Mouse (Mus musculus) right cerebral cortex, postnatal 36 days (tissue): ENCODE measurements around the gene Sod1.

Experiments
- DNase-seq, 2 experiments: peaks; one replicate each; pipeline ENCODE4 v3.0.0; 2022; ENCODE audit warnings: low spot score in 2 of 2, mixed read lengths in 1 of 2

Sod1 gene

DNA sequence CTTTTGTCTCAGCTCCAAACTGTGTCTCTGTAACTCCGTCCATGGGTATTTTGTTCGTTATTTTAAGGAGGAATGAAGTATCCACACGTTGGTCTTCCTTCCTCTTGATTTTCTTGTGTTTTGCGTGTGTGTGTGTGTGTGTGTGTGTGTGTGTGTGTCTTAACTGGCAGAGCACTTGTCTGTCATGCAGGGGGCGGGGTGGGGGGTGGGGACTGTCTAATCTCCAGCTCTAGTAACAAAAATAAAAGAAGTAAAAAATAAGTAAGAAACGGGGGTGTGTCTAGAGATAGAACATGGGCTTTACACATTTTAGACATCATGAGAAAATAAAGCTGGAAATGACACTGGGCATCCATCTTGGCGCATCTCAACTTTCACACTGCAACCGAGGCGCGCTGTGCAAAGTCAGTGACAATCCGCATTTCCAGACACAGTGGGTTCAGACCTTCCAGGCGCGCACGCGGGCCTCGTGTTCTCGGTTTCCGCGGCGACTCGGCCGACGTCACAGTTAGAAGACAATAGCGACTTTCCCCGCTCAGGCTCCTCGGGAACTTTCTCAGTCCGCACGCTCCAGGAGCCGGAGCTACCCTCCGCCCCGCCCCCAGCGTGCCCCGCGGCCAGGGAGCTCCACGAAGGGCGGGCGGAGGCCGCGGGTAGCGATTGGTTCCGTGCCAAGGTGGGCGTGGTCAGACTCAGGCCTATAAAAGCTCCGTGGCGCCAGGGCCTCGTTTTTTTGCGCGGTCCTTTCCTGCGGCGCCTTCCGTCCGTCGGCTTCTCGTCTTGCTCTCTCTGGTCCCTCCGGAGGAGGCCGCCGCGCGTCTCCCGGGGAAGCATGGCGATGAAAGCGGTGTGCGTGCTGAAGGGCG is at the start of gene Sod1:
TSS of gene Sod1 (plus strand) at position 729 of the 866 bp plus-strand sequence.
- peak; percentile 83 to 85 for DNase-seq

DNA sequence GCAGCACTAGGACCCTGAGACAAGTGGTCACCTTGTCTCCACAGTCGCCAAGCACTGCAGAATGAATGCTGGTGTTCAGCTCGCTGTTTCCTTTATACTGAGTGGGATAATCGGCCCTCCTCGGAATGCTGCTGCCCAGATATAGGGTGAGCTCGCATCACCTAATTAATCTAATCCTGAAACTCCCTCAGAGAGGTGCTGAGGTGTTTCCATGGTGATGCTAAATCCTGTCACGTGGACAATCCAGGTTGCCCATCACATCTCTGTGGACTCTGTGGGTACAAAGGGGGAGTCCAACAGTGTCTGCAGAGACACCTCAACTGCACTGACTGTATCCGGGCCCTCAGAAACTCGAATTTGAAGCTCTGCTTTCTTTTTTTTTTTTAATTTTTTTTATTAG is 49.1 kb upstream of the Sod1 start:
- DNase-seq, result no peak

DNA sequence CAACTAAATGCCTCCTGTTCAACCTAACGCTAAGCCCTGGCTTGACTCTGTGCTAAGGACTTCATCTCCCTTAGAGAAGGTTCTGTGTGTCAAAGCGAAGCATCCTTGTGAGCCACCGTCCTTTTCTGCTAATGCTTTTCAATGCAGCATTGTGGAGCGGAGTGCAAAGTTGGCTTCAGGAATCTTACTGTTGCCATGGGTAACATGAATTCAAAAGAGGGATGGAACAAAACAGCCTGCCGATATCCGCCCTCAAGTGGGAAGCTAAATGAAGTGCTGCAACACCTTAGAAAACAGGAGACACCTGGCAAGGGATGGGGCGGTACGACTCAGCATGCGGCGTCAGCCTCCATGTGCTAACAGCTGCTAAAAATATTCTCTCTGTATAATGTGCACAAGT is 44.1 kb upstream of the Sod1 start:
- DNase-seq, result peak; percentile 64 to 65

DNA sequence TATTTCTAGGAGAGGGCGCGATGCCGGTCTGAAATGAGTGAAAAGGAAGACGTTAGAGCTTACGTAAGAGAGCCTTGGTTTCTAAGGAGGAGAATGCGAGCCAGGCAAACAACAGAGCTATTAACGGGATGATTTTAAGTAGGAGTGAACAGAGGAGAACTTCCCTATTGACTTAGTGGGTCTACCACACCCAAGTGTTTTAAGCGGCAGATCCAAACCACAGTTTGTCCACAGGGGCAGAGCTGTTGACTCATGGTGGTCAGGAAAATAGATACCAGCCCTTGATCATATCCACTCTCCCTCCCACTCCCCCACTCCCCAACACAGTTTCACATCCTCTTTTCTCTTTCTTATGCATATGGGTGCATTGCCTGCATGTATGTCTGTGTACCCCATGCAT is 43.1 kb upstream of the Sod1 start:
- DNase-seq, result no peak

DNA sequence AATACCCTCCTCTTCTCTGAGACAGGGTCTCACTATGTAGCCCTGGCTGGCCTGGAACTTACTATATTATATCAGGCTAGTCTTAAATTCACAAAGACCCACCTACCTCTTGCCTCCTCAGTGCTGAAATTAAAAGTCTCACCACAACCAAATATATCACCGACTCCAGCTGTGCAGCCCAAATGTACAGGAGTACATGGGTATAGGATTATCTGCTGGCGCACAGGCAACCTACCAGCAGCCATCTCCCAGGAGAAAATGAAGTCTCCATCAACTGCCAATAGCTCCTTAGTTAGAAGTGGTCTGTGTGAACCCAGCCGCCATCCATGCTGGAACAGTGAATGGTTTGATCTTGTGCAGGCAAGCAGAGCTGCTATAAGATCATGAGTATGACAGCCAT is 42.1 kb upstream of the Sod1 start:
- DNase-seq, result no peak

DNA sequence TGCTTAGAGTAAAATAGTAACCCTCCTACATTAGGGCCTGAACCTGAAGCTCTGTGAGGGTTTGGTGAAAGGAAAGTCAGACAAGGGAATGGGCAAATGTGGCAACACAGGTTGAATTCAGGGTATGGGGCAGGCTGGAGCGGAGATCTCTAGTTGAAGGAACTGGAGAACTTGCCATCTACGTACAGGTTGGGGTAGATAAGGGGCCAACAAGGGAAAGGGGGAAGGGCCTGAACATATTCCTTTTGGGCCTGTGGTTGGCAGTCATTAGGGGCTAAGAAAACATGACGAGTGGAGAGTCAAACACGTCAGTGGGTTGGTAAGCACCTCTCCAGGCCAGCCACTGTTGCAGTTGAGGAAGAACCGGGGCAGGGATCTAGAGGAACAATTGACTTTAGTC is 40.7 kb upstream of the Sod1 start:
- DNase-seq, result no peak

DNA sequence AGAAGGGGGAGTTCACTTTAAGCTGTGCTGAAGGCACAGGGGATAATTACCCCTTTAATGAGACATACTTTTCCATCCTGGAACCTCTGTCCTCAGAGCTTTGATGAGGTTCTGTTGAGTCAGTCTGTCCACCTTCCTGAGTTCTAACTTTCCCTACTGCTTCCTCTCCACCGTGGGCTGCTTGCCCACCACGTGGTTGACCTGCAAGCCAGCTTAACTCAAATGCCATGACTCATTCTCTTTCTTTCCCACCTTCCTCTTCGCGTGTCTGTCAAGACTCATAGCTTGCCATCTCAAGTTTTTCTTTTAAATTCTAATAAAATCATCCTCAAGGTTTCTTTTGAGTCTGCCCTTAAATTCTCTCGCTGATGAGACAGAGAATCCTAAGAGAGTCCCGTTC is 39.6 kb upstream of the Sod1 start:
- DNase-seq, result no peak

DNA sequence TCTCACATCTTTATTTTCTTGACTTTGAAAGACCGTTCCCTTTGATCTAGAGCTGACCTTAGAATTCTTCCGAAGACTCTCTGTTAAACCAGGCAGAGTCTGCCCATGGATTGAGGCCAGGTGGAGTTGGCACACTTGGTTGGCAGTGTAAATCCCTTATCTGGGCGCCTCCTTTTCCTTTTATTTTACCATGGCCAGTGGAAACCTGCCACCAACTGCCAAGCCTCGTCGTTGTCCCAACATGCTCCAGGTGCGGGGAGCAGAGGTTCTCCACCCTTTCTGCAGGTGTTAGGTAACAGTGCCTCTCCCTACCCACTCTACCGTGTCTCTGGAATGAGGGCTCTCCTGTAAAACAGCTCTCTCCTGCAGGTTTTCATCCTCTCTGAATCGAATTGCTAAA is 38.9 kb upstream of the Sod1 start:
- DNase-seq, result no peak

DNA sequence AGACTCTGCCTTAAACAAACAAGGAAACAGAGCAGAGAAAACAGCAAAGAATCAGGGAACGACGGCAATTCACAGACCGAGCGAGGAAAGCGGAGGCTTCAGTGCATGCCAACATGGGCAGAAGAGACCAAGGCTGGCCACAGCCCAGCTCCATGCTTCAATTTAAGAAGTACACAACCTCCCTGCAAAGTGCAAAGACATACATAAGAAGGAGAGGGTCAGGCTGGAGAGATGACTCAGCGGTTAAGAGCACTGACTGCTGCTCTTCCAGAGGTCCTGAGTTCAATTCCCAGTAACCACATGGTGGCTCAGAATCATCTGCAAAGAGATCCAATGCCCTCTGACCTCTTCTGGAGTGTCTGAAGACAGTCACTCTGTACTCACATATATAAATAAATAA is 36.4 kb upstream of the Sod1 start:
- DNase-seq, result no peak

DNA sequence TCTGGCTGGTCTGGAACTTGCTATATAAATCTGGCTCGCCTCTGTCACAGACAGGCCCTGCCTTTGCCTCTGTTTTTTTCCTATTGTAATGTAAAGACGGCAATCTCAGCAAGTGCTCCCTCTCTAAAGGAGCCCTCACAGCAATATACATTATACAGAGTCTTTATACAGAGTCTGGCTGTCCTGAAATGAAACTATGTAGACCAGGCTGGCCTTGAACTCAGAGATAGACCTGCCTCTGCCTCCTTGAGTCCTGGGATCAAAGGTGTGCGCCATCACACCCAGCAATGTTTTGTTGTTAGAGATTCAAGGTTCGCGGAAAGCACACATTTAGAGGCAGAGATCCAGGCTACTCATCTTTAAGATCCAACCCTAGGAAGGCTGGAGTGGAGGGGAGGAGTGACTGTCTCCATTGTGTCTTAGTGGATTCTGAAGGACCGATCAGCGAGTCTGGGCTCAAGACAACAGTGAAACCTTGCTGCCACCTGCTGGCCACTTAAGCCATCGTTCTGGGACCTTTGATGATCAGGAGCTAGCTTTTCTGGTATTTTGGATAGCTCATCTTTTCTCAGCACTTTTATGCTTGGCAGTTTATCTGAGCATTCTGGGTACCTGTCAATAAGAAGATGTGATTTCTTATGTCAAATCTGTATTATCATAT is 34.5 kb upstream of the Sod1 start:
- DNase-seq, result peak; percentile 70 to 77

DNA sequence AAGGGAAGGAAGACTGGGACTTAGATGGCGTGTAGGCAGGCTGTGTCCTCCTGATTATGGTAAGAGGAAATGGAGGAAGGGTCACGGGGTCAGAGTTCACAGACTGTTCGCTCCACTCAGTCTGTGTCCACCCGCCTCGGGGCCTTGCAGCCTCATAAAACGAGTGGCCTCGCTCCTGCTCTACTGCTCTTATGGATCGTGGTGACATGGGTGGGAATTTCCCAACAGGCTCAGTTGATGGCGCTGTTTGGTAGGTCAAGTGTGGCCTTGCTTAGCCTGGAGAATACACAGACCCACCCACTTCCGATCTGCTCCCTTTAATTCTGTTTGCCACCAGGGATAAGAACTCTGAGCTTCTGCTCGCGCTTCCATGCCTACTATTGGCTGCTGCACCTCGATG is 33.1 kb upstream of the Sod1 start:
- DNase-seq, result no peak

DNA sequence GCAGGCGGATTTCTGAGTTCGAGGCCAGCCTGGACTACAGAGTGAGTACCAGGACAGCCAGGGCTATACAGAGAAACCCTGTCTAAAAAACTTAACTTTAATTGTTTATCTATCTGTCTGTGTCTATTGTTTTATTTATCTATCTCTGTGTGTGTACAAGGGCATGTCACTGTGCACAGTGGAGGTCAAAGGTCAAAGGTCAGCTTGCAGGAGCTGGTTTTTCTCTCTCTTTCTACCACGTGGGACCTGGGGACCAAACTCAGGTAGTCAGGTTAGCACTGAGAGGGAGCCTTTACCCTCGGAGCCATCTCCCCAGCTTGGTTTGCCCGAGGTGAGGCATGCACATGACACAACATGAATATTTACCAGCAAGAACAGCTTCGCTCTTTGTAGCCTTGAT is 29.3 kb upstream of the Sod1 start:
- DNase-seq, result no peak

DNA sequence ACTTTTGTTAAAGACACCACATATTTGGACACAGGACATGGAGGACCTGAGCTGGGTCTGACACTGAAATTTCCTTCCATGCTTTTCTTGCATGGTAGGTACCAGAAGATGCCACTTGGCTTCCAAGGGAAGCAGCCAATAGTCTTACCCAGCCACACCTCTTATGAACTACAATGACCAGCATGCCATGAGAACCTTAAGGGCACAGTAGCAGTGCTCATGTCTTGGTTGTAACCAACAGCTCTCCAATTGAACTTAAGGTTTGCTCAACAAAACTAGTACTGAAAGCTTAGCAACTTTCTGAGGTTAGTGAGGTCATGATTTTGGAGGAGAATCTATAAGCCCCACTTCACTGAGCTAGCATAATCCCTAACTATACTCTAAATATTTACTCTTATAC is 26.8 kb upstream of the Sod1 start:
- DNase-seq, result no peak

DNA sequence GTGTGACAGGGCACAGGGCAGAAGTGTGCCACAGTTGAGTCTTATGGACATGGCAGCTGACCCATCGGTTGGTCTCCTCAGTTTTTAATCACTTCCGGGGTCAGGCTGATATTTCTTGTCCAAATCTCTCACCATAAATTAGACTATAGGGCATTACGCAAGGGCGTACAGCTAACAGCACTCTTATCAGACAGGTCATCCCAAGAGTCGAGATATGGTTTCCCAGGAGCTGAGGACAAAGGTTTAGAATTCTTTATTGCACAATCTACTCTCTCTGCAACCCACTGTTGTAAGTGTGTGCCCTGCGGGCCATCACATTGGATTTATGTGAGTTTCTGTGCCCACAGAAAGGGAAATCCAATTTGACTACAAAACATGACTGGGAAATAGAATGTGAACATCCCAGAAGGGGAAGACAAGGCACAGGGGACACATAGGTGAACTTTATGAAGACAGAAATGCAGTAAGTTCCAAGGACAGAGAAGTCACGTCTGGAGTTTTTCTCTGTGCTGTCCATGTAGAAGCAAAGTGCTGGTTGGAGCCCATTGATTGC is 23.8 kb upstream of the Sod1 start:
- no peak for DNase-seq

DNA sequence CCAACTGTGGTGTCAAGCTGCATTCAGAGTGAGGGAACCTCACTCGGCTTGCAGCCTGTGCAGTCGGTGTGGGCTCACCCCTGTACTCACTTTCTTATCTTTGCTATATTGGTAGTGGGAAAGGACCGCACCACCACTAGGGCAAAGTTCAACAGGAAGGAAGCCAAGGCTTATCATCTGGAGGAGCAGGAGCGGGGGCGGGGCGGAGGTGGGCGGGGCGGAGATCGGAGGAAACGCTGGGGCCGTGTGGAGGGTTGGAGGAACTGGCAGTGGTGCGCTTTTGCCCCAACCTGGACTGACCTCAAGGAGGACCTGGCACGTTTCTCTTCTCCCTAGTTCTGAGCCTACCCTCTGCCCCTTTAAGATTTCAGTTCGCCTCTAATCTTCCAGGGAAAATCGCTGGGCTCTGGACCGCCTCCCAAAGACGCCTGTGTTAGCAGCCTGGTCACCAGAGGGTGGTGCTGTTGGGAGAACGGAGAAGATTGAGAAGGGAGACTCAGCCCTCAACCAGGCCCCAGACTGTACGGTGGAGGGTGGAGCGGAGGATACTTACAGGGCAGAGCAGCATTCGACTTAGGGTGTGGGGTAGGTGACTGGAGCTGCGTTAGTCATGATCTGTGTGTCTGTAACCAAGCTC is 23.1 kb upstream of the Sod1 start:
- peak in 1 of 2 experiments; percentile 21 for DNase-seq

DNA sequence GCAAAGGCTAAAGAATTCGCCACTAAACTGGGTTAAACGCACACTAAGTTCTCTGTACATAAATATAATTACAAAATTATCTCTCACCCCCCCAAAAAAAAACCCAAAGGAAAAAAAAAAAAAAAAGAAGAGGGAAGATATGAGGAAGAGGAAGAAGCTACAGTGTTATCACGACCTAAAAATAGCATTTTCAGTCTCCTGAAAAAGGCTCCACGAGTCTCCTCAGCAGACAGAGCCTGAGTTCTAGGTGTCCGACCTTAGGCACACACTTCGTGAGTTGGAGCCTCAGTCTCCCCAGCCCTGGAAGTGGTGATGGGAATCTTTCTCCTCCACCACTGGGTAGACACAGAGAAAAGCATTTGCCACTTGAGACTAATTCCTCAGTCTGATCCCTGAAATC is 21.9 kb upstream of the Sod1 start:
- no peak for DNase-seq

DNA sequence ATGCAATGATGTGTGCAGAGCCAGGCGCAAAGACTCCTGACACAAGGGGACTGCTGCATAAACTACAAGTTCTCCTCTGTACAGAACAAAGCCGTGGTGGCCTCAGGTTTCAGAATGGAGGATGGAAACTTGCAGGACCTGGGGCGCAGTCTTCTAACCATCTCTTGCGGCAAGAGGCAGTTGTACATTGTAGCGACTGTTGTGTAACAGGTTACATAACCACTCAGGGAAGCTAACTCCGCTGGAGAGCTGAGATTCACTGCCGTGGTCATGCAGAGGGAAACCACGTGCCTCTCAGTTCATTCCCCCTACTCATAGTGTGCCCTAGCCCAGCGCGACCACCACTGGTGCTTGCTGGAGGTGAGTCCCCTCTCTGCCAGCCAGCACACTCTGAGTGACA is 21.4 kb upstream of the Sod1 start:
- no peak for DNase-seq

DNA sequence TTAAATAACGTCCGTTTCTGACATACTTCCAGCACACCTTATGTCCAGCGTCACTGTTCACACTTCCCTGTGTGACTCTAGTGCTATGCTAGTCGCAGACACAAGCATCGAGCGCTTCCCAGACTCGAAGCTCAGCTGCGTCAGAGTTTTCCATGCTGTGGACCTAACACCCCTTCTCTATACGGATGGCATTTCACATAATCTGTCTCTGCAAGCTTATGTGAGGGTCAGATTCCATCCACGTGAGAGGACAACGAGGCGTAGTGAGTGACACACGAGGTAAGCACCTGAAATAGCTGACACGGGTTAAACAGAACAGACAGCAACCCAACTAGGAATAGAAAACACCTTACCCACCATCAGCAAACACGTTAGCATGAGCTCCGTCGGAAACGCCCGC is 18.4 kb upstream of the Sod1 start:
- no peak for DNase-seq

DNA sequence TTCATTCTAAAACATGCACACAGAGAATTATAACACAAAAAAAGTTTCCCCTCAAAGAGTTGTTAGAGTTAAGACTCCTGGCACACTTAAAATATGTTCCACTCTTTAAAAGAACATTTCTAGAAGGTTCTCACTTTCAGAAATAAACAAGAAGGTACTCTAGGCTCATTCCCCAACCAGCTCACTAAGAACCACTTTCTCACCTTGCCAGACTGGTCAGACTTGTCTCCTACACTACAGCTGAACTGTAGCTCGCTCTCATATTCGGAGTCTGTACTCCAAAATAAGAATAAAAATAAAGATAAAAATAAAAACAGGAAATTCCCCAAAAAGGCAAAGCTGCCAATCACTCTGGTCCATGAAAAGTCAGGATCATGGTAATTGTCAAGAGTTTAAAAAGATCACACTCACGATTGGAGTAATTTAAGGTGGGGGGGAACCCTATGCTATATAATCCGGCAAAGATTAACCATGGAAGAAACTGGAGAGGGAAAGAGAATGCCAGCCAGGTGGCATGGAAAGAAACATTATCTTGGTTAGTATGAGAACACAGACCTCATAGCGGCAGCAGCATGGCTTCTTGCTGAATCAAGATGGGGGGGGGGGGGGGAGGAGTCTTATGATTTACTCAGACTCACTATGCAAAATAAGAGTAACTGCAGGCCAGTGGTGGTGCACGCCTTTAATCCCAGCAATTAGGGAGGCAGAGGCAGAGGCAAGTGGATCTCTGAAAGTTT is 17.2 kb upstream of the Sod1 start:
- no peak for DNase-seq

DNA sequence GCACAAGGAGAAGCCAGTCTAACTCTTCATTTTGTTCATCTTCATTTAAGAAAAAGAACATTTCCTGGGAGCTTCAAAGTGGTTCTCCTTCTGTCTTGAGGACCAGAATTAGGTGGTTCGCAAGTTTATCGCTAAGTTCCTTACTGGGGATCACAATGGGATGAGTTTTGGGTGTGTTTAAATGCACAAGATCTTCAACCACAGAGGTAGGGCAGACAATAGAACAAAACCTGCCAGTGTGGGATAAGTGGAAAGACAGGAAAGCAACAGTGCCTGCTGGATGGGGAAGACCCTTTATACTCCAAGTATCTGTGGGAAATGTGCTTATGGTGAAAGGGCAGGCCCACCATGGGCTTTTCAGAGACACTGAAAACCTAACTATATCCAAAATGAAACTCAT is 15.7 kb upstream of the Sod1 start:
- no peak for DNase-seq

DNA sequence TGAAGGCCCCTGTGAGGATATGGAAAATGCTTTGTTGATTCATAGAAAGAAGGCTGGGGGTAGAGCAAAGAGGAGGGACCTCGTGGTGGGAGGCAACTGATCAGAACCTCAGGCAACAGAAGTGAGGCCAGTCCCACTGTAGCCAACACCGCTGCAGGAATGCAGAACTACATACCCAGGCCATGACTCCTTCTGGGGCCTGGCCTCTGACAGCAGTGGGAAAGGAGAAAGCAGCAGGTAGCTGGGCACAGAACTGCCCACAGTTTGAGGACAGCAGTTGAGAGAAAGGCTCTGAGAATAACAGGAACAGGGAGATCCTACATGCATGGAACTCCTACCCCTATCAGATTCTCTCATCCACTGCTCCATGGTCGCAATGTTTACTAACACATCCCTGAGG is 11.6 kb upstream of the Sod1 start:
- no peak for DNase-seq

DNA sequence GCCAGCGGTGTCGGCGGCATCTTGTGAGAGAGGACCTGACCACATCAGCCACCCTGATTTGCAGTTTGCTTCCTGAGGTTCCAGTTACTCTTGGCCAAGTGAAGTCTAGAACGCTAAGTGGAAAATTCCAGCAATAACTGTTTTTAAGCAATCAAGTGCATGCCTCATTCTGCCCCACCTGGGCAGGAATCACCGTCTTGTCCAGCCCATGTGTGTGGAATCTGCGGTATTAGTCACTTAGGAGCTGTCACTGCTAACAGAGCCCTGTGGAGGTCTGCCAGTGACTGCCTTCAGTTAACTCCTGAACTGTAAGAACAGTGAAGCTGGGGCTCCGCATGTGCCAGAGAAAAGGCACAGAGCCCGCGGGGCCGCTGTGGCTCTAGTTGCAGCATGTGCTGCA is 9.8 kb upstream of the Sod1 start:
- no peak for DNase-seq
